Mouse (Mus musculus) Muller cell, postnatal 12 days (primary cell): ENCODE results near the gene Mvb12b.

Experiments used
- DNase-seq: peaks from one replicate; pipeline ENCODE4 v3.0.0-alpha.2; 2015; ENCODE audit errors: inconsistent ontology term

Gene Mvb12b

GRCm38 (mm10) chr2:33886386-33887327, 1.1 kb downstream of the Mvb12b start:
- DNase-seq: peak; percentile 65

DNA sequence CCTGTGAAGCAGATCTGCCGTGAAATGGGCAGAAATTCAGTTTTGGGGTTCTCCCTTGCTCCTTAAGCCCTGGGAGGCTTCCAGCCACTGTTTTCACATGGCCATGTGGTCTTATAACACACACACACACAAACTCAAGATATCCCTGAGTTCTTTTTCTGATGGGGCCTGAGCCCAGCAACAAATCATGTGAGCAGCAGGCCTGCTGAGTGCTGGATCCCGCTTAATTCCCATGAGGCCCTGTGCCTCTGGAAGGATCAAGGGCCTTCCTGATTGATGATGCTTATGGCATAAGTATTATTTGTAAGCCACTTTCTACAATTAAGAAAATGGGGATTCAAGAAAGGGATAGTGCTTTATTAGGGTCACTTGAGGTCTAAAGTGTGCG, 2.5 kb downstream of the Mvb12b start:
- no peak for DNase-seq

DNA sequence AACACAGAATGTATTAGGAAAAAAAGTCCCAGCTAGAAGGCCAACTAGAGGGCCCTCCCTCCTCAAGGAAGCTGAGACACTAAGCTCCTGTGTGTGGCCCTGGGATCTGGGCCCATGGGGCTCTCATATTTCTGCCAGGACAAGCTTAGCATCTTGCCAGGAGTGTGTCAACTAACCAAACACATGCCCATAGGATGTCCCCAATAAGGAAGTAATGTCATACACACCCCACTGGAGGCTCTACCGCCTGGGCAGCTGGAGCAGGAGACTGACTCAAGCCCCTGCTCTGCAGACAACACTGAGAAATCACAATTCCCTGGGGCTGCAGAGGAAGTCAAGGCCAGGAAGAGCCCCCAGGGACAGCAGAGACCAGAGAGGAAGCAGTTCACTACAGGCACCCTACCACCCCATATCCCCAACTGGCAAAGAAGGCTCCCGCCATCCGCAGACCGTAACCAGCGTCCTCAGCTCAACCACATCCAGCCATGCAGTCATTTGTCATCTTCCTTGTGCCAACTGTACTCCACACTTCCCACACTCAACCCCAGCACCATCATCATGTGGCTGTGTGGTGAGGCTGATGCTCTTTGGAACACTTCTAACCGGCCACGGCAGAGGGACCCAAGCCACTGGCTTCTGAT, 3.0 kb downstream of the Mvb12b start:
- DNase-seq: peak; percentile 19

DNA sequence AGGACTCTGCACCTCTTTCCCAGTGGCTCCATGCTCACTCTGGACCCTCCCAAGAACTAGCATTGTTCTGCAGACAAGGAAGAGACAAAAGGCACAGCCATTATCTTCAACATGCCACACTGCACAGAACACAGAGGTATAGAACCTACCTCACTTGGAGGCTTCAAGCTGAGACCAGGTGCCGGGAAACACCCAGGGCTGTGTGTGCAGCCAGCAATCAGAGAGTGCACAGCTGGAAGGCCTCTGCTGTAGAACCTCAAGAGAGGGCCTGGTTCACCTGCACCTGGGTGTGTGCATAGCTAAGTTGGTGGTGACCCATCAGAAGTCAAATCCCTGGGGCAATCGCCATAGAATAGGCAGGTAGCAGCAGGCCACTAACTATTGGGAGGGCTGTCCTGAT, 8.5 kb downstream of the Mvb12b start:
- no peak for DNase-seq

DNA sequence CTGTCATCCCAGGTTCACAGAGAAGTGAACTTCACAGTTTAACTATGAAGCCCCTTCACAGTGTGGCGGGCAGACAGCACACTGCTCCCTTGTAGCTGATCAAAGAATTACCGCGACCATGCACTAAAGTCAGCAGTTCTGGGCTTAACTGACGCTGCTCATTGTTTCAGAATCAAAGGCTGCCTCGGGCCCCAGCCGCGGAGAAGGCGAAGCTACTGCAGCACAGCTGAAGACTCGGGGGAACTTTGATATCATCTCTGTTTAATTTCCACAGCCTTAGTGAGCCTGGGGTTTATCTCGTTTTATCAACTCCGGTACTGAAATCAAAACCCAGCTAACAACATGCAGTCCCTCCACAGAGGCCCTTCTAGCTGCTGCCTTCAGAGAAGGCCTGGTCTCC, 9.3 kb downstream of the Mvb12b start:
- no peak for DNase-seq

DNA sequence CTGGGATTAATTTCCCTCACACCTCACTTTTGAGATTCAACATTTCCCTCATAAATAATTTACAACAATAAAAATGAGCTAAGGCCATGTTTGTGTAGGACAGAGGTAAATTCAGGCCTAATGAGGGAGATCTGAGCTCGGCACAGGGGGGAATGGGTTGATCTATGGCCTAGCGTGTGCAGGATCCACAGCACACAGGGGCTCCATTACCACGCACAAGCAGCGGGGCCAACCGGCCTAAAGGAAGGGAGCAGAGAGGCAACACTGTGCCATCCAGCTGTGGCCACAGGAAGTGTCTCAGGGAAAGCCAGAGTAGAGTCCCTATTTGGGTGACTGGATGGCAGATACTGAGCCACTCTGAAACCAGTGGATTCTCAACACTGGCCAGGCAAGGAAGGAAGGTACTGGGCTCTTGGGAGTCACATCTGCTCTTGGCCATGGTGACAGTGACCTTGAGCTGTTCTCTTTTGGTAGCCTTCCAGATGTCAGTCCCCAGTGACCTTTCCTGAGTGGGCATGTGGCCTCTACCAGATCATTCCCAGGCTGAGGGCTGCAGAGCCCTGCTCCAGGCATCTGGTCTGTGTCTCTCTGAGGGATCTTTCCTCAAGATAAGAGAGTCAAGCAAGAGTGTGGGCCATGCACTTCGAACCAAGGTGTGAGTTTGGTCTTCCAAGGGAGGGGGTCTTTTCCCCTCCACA, 9.9 kb downstream of the Mvb12b start:
- DNase-seq: no peak

GRCm38 (mm10) chr2:33876529-33877290, 11.0 kb downstream of the Mvb12b start:
- peak; percentile 74 for DNase-seq

GRCm38 (mm10) chr2:33875594-33875993, 12.2 kb downstream of the Mvb12b start:
- DNase-seq: no peak

- no peak for DNase-seq
Observed at GRCm38 (mm10) chr2:33874856-33875576, 12.7 kb downstream of the Mvb12b start.

DNA sequence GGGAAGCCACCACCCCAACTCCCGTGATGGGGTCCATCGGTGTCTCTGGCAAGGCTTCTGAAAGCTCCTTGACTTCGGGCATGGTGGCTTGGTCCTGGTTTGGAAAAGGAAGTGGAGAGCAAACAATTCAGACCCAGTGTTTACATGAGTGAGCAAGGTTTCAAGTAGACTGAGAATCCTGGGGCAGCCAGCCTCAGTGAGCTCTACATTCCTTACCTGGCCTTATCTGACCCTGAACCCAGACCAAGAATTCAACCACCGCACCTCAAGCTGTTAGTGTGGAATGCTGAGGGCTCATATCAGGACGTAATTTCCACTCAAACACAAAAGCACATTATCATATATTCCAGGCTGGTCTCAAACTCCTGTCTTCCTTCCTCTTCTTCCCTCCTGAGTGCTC, 13.4 kb downstream of the Mvb12b start:
- DNase-seq: no peak

GRCm38 (mm10) chr2:33873501-33873900, 14.2 kb downstream of the Mvb12b start:
- no peak for DNase-seq

- DNase-seq: no peak
Observed at GRCm38 (mm10) chr2:33872841-33873271, 14.9 kb downstream of the Mvb12b start.

- DNase-seq: no peak
Observed at GRCm38 (mm10) chr2:33871181-33871520, 16.6 kb downstream of the Mvb12b start.

- no peak for DNase-seq
Observed at GRCm38 (mm10) chr2:33870369-33871180, 17.2 kb downstream of the Mvb12b start.

DNA sequence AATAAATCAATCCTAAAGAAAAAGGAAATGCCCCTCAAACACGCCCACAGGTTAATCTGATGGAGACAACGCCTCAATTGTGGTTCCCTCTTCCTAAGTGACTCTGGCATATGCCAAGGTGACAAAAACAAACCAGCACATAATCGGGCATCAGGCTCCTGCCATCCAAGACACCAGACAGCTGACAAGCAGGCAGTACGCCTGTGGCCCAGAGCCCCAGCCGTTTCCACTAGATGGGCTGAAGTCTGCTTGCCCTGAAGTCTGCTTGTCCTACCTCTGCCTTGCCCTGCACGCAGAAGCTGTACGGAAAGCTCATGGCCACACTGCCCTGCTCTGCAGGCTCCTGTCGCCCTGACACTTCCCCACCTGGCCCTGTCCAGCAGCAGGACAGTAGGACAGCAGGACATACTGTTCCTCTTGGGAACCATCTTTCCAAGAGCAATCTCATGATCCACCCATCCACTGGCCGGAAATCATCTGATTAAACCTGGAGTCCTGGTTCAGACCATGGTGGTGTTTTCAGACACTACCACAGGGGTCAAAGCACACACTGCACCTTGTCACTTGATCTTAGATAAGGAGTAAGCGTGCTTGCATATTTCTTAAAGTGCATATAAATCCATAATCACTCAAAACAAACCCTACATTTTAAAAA, 17.9 kb downstream of the Mvb12b start:
- no peak for DNase-seq

DNA sequence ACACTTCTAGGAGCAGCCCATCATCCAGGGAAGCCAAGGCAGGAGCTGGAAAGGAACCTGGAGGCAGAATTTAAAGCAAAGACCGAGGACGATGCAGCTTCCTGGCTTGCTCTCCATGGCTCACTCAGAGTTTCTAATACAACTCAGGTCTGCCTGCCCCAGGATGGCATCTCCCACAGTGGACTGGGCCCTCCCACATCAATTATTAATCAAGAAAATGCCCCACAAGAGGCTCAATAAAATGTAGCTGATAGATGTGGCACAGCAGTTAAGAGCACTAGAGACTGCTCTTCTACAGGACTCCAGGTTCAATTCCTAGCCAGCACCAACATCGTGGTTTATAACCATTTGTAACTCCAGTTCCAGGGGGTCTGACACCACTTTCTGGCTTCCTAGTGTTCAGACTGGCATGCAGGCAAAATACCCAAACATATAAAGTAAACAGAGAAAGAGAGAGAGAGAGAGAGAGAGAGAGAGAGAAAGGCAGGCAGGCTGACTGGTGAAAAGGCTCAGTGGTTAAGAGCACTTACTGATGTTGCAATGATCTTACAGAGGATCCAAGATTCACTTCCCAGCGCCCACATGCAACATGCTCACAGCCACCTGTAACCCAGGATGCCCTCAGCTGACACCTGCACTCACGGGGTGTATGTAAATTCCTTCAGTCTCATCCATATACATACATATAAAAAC, 18.6 kb downstream of the Mvb12b start:
- no peak for DNase-seq

DNA sequence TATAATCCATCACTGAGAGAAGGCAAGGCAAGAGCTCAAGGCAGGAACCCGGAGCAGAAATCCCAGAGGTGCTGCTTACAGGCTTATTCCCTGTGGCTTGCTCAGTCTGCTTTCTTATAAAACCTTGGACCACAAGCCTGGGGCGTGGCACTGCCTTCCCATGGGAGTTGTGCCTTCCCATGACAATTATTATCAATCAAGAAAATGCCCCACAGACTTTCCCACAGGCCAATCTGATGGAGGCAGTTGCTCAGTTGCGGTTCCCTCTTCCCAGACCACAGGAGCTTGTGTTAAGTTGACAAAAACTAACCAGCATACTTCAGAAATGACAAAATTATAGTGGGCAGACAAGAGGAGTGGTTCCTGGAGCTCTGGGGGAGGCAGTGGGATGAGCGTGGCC, 19.4 kb downstream of the Mvb12b start:
- DNase-seq: no peak

- no peak for DNase-seq
Observed at GRCm38 (mm10) chr2:33856746-33857145, 31.0 kb downstream of the Mvb12b start.
